Mouse (Mus musculus) left cerebral cortex, adult 8-10 months (tissue): ENCODE results near the gene Ccl5. TPM values are rescaled to one million over a fixed set of nuclear protein-coding genes. Genes with fewer than 3 reads are reported as not detected.
A peak's percentile ranks its signal among the peaks of the same experiment; 100 is the strongest.
"Not testable (repeated sequence)": the region's sequence is repeated elsewhere in the genome, so short reads cannot be mapped to it uniquely, and the experiment has no call there.

ENCODE experiments used
- DNase-seq, 2 experiments: peaks; one replicate each; pipeline ENCODE4 v3.0.0; 2022; ENCODE audit warnings: low spot score in 2 of 2
- total RNA-seq, 4 experiments: library from RNA; stranded (reverse); gene quantifications; 2 replicates each; pipeline ENCODE4 v1.2.4; 2022

Ccl5 gene
- 1 to 10 TPM in 1 of 4 experiments, not detected in 3; 1.1 TPM for total RNA-seq

- no peak for DNase-seq
Observed at GRCm38 (mm10) chr11:83530360-83530759, at the start of gene Ccl5. Gene Ccl5, minus strand, starts transcription at chr11:83530518.

GRCm38 (mm10) chr11:83578999-83579398, 48.7 kb upstream of the Ccl5 start:
- no peak for DNase-seq

GRCm38 (mm10) chr11:83578186-83578760, 48.0 kb upstream of the Ccl5 start, which contains the start of gene Ccl9:
Gene Ccl9, minus strand, starts transcription at chr11:83578636.
- DNase-seq, result no peak

GRCm38 (mm10) chr11:83576927-83577555, 46.7 kb upstream of the Ccl5 start:
- no peak for DNase-seq

- no peak for DNase-seq
Observed at GRCm38 (mm10) chr11:83572834-83573233, 42.5 kb upstream of the Ccl5 start.

GRCm38 (mm10) chr11:83572223-83572622, 41.9 kb upstream of the Ccl5 start:
- DNase-seq, result no peak

GRCm38 (mm10) chr11:83570189-83570588, 39.9 kb upstream of the Ccl5 start:
- no peak for DNase-seq

GRCm38 (mm10) chr11:83569249-83569648, 38.9 kb upstream of the Ccl5 start:
- no peak for DNase-seq

GRCm38 (mm10) chr11:83568786-83569185, 38.5 kb upstream of the Ccl5 start:
- DNase-seq, result no peak

GRCm38 (mm10) chr11:83568061-83568460, 37.7 kb upstream of the Ccl5 start:
- DNase-seq, result no peak

- DNase-seq, result no peak
Observed at GRCm38 (mm10) chr11:83567311-83567710, 37.0 kb upstream of the Ccl5 start.

GRCm38 (mm10) chr11:83566617-83567016, 36.3 kb upstream of the Ccl5 start:
- no peak for DNase-seq

- DNase-seq, result peak in 1 of 2 experiments; percentile 10
Observed at GRCm38 (mm10) chr11:83563754-83564153, 33.4 kb upstream of the Ccl5 start.

GRCm38 (mm10) chr11:83562311-83562887, 32.1 kb upstream of the Ccl5 start:
- DNase-seq, result no peak

GRCm38 (mm10) chr11:83560405-83560804, 30.1 kb upstream of the Ccl5 start:
- DNase-seq, result no peak

- no peak for DNase-seq
Observed at GRCm38 (mm10) chr11:83557074-83557473, 26.8 kb upstream of the Ccl5 start.

- DNase-seq, result no peak
Observed at GRCm38 (mm10) chr11:83556085-83556781, 25.9 kb upstream of the Ccl5 start.

GRCm38 (mm10) chr11:83551668-83552067, 21.4 kb upstream of the Ccl5 start:
- DNase-seq, result no peak

GRCm38 (mm10) chr11:83551037-83551436, 20.7 kb upstream of the Ccl5 start:
- not testable (repeated sequence) for DNase-seq

- no peak for DNase-seq
Observed at GRCm38 (mm10) chr11:83550186-83550632, 19.9 kb upstream of the Ccl5 start.

GRCm38 (mm10) chr11:83544214-83544613, 13.9 kb upstream of the Ccl5 start:
- DNase-seq, result no peak

GRCm38 (mm10) chr11:83541415-83541814, 11.1 kb upstream of the Ccl5 start:
- DNase-seq, result no peak
